Mouse (Mus musculus) midbrain, postnatal 0 days (tissue): ENCODE results near the gene Rreb1. TPM values are rescaled to one million over a fixed set of nuclear protein-coding genes. Genes with fewer than 3 reads are reported as not detected.
A peak's percentile ranks its signal among the peaks of the same experiment; 100 is the strongest.

ENCODE experiments used
- ATAC-seq: fragments of 200-750 bp; cut with Nextera tagmentation; 2 replicates; pipeline ENCODE4 v1.8.0; 2017; ENCODE audit warnings: moderate number of reproducible peaks, mild to moderate bottlenecking, moderate TSS enrichment, moderate library complexity; ENCODE audit not compliant: low FRiP score
- DNase-seq: peaks from one replicate; pipeline ENCODE4 v3.0.0-alpha.2; 2015; ENCODE audit warnings: low spot score
- H3K27ac ChIP-seq: fragments of 300-500 bp; sonication (generic); 2 replicates; pipeline ENCODE4 v1.5.1; 2014; ENCODE audit warnings: low read depth, mild to moderate bottlenecking, low read length, mixed read lengths
- H3K27me3 ChIP-seq: fragments of 300-500 bp; sonication (generic); 2 replicates; pipeline ENCODE4 v1.6.1; 2014; ENCODE audit warnings: low read length, control low read depth, mixed read lengths; ENCODE audit not compliant: insufficient read depth
- H3K36me3 ChIP-seq: fragments of 300-500 bp; sonication (generic); 2 replicates; pipeline ENCODE4 v1.6.1; 2014; ENCODE audit warnings: low read length, control low read depth, mixed read lengths; ENCODE audit not compliant: insufficient read depth
- H3K4me1 ChIP-seq: fragments of 300-500 bp; sonication (generic); 2 replicates; pipeline ENCODE4 v1.6.1; 2014; ENCODE audit warnings: mild to moderate bottlenecking, control low read depth, antibody characterized with exemption, low read length, mixed read lengths; ENCODE audit not compliant: insufficient read depth
- H3K4me2 ChIP-seq: fragments of 300-500 bp; sonication (generic); 2 replicates; pipeline ENCODE4 v1.6.1; 2014; ENCODE audit warnings: low read depth, mild to moderate bottlenecking, low read length, mixed read lengths; ENCODE audit not compliant: poor library complexity, severe bottlenecking
- H3K4me3 ChIP-seq: fragments of 300-500 bp; sonication (generic); 2 replicates; pipeline ENCODE4 v1.5.1; 2014; ENCODE audit warnings: low read depth, mild to moderate bottlenecking, low read length, moderate library complexity
- H3K9ac ChIP-seq: fragments of 300-500 bp; sonication (generic); replicated peaks from 2 replicates; pipeline ENCODE4 v1.6.1; 2014; ENCODE audit warnings: mild to moderate bottlenecking, low read length, moderate library complexity, mixed read lengths; ENCODE audit not compliant: poor library complexity, severe bottlenecking
- H3K9me3 ChIP-seq: fragments of 300-500 bp; sonication (generic); 2 replicates; pipeline ENCODE4 v1.6.1; 2016; ENCODE audit warnings: low read length, control low read depth
- CTCF ChIP-seq: IDR thresholded peaks from 2 replicates; pipeline ENCODE4 v1.5.1; 2016; ENCODE audit warnings: antibody characterized with exemption, mild to moderate bottlenecking
- WGBS: fragments of 180-500 bp; shearing (Covaris S2); extraction: QIAGEN DNeasy Blood & Tissue Kit; methylation state at CpG from one replicate; pipeline ENCODE4 v1.1.7; 2014; 5-methylcytosine and 5-hydroxymethylcytosine counted together
- polyA plus RNA-seq: library from polyadenylated mRNA; unstranded; fragments of >200 nt; fragmentation: Nextera tagmentation; extraction: Ambion mirVana; gene quantifications from 2 replicates; pipeline ENCODE4 v1.2.1, GENCODE M21; 2015
- total RNA-seq: library from RNA; depleted of rRNA; stranded (reverse); fragments of >200 nt; gene quantifications from 2 replicates; pipeline ENCODE4 v1.2.3, GENCODE M21; 2014

Gene Rreb1
- total and polyA plus RNA-seq, 2 experiments from 2014 or later: 2.0 to 4.3 TPM

GRCm38 (mm10) chr13:37848438-37848837, 70.2 kb downstream of the Rreb1 start:
- no peaks in the 10 kb centered on the region for H3K4me1 ChIP-seq
- no peak overlapping the region for H3K9ac ChIP-seq
- 74% methylated on average over 5 of the region's 5 CpGs for WGBS
- no peaks in the 10 kb centered on the region for H3K9me3 ChIP-seq
- H3K27me3 ChIP-seq: no peaks in the 10 kb centered on the region; the same call in 1 of the 2 replicates
- no peak for DNase-seq
- H3K4me3 ChIP-seq: no peak overlapping the region
- no peak for ATAC-seq
- H3K4me2 ChIP-seq: no peak overlapping the region
- H3K36me3 ChIP-seq: no peaks in the 10 kb centered on the region
- H3K27ac ChIP-seq: no peak overlapping the region
- no peak for TF ChIP-seq CTCF

GRCm38 (mm10) chr13:37851617-37852016, 73.4 kb downstream of the Rreb1 start:
- H3K36me3 ChIP-seq: no peaks in the 10 kb centered on the region
- TF ChIP-seq CTCF: no peak
- H3K9ac ChIP-seq: no peak overlapping the region
- no peak overlapping the region for H3K27ac ChIP-seq
- DNase-seq (no peak), ATAC-seq (no peak)
- no peak overlapping the region for H3K4me3 ChIP-seq
- 89% methylated on average over 5 of the region's 5 CpGs for WGBS
- H3K4me1 ChIP-seq: 0 out of 2 replicates have a peak, but pooled peaks cover 4% of the 10 kb centered on the region
- no peaks in the 10 kb centered on the region for H3K9me3 ChIP-seq
- H3K4me2 ChIP-seq: no peak overlapping the region
- H3K27me3 ChIP-seq: peaks cover 4% of the 10 kb centered on the region; the same call in 1 of the 2 replicates

GRCm38 (mm10) chr13:37852850-37853249, 74.7 kb downstream of the Rreb1 start:
- Histone ChIP-seq H3K36me3 (no peaks in the 10 kb centered on the region), H3K9me3 (no peaks in the 10 kb centered on the region), H3K27ac (no peak overlapping the region), H3K4me1 (0 out of 2 replicates have a peak, but pooled peaks cover 4% of the 10 kb centered on the region), H3K4me2 (no peak overlapping the region), H3K27me3 (0 out of 2 replicates have a peak, but pooled peaks cover 4% of the 10 kb centered on the region), H3K9ac (no peak overlapping the region), H3K4me3 (no peak overlapping the region)
- DNase-seq: no peak
- TF ChIP-seq CTCF: no peak
- 90% methylated on average over 3 of the region's 3 CpGs for WGBS
- no peak for ATAC-seq

GRCm38 (mm10) chr13:37853441-37853840, 75.2 kb downstream of the Rreb1 start:
- 68% methylated on average over 4 of the region's 4 CpGs for WGBS
- Histone ChIP-seq H3K4me1 (0 out of 2 replicates have a peak, but pooled peaks cover 4% of the 10 kb centered on the region), H3K9me3 (no peaks in the 10 kb centered on the region), H3K9ac (no peak overlapping the region), H3K27me3 (0 out of 2 replicates have a peak, but pooled peaks cover 4% of the 10 kb centered on the region), H3K36me3 (no peaks in the 10 kb centered on the region), H3K4me2 (no peak overlapping the region), H3K4me3 (no peak overlapping the region), H3K27ac (no peak overlapping the region)
- DNase-seq (no peak), ATAC-seq (no peak)
- no peak for TF ChIP-seq CTCF

- no peak overlapping the region for H3K9ac ChIP-seq
- no peak overlapping the region for H3K27ac ChIP-seq
- 5% methylated on average over 14 of the region's 14 CpGs for WGBS
Measured at GRCm38 (mm10) chr13:37854031-37854431, 75.8 kb downstream of the Rreb1 start.

GRCm38 (mm10) chr13:37854455-37855220, 76.4 kb downstream of the Rreb1 start:
- TF ChIP-seq CTCF: no peak
- Histone ChIP-seq H3K4me1 (0 out of 2 replicates have a peak, but pooled peaks cover 4% of the 10 kb centered on the region), H3K4me2 (peak overlapping the region; percentile 48), H3K27ac (no peak overlapping the region), H3K9ac (no peak overlapping the region), H3K4me3 (peak overlapping the region; percentile 22), H3K36me3 (no peaks in the 10 kb centered on the region), H3K27me3 (peaks cover 7% of the 10 kb centered on the region; the same call in 1 of the 2 replicates), H3K9me3 (no peaks in the 10 kb centered on the region)
- 24% methylated on average over 14 of the region's 14 CpGs for WGBS
- DNase-seq (no peak), ATAC-seq (no peak)

More at GRCm38 (mm10) chr13:37854031-37854431, 75.8 kb downstream of the Rreb1 start:
- Histone ChIP-seq H3K4me3 (peak overlapping the region; percentile 22), H3K9me3 (no peaks in the 10 kb centered on the region), H3K4me1 (0 out of 2 replicates have a peak, but pooled peaks cover 4% of the 10 kb centered on the region), H3K36me3 (no peaks in the 10 kb centered on the region), H3K27me3 (peaks cover 7% of the 10 kb centered on the region; the same call in 1 of the 2 replicates), H3K4me2 (peak overlapping the region; percentile 48)
- no peak for TF ChIP-seq CTCF
- ATAC-seq: no peak
- peak; percentile 30 for DNase-seq
